Mouse (Mus musculus) monocyte, adult 5-6 weeks (primary cell): ENCODE measurements around the gene Atp6v0d1. TPM values are rescaled to one million over a fixed set of nuclear protein-coding genes. Genes with fewer than 3 reads are reported as not detected.

Source experiments
- ATAC-seq: fragments of 153-309, 156-312 bp; replicated peaks from 2 replicates; pipeline ENCODE4 v1.8.0; 2017; ENCODE audit warnings: mild to moderate bottlenecking; ENCODE audit not compliant: low TSS enrichment, insufficient number of reproducible peaks, severe bottlenecking, poor library complexity, low FRiP score
- total RNA-seq: library from RNA; stranded (forward); fragments of 200-1000, 200-491, 200-594 nt; gene quantifications from 3 replicates; pipeline ENCODE4 v1.2.3, GENCODE M21; 2017

The Atp6v0d1 gene
- total RNA-seq, 1 experiment from 2014 or later = 62.8 TPM

GRCm38 (mm10) chr8:105483212-105484029 lies 82.4 kb downstream of the Atp6v0d1 start:
- ATAC-seq = no peak

- ATAC-seq = no peak
Observed at GRCm38 (mm10) chr8:105482123-105482522, 83.7 kb downstream of the Atp6v0d1 start.

DNA sequence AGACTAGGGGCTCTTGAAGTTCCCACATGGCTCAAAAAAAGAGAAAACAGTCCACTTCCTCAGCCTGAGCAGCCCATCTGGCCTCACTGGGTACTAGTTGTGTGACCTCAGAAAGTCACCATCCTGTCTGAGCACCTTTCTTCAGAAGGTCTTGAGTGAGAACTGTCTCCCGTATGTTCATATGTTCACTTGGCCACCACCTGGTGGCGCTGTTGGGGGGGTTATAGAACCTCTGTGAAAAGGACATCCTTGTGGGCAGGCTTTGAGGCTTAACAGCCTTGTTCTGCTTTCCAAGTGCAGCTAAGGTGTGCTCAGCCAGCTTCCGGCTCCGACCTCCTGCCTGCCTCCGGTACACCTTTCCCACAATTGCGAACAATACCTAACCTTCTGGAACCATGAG lies 84.4 kb downstream of the Atp6v0d1 start:
- no peak for ATAC-seq

- no peak for ATAC-seq
Observed at GRCm38 (mm10) chr8:105481013-105481412, 84.8 kb downstream of the Atp6v0d1 start.

- no peak for ATAC-seq
Observed at GRCm38 (mm10) chr8:105477792-105478191, 88.1 kb downstream of the Atp6v0d1 start.

- ATAC-seq = peak; percentile 57; the same call in 1 of the 2 replicates
Observed at GRCm38 (mm10) chr8:105476628-105477413, 89.0 kb downstream of the Atp6v0d1 start.

GRCm38 (mm10) chr8:105476161-105476560 lies 89.7 kb downstream of the Atp6v0d1 start:
- no peak for ATAC-seq

DNA sequence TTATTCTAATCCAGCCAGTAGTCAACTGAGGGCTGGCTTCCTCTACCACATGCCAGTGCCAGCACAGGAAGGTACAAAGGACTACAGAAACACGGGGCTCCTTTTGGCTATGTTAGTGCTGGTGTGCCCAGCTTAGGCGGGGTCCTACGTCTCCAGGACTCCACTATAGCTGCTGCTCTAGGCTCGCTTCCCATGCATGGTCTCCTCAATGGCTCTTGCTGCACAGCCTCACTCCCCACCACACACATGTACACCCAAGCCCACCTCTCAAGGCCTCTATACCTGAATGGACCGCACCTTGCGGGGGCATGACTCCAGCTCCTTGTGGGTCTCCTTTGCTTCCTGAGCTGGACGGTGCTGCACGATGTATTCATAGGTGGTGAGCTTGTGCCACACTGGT lies 90.1 kb downstream of the Atp6v0d1 start:
- no peak for ATAC-seq

- ATAC-seq = no peak
Observed at GRCm38 (mm10) chr8:105475254-105475653, 90.6 kb downstream of the Atp6v0d1 start.

GRCm38 (mm10) chr8:105474680-105475079 lies 91.2 kb downstream of the Atp6v0d1 start:
- ATAC-seq = no peak

Other genes with a start within 250 kb of the Atp6v0d1 start
- gene Lrrc29, start 239.8 kb downstream of the Atp6v0d1 start, total RNA-seq = 1.3 to 2.8 TPM (median 1.7 TPM) in 3 replicates
- 36.6 to 48.0 TPM (median 42.8 TPM) in 3 replicates for gene Tmem208, start 239.7 kb downstream of the Atp6v0d1 start, total RNA-seq
- 6.5 to 14.7 TPM (median 8.4 TPM) in 3 replicates for gene Fhod1, start 218.1 kb downstream of the Atp6v0d1 start, total RNA-seq
- gene Slc9a5, start 217.2 kb downstream of the Atp6v0d1 start, total RNA-seq = 0.10 TPM in 1 of 3 replicates, not detected in the others
- 0.49 TPM in 1 of 3 replicates, not detected in the others for gene Plekhg4, start 192.8 kb downstream of the Atp6v0d1 start, total RNA-seq
- gene Kctd19, start 152.5 kb downstream of the Atp6v0d1 start, total RNA-seq = 0.32 TPM in 1 of 3 replicates, not detected in the others
- gene Lrrc36, start 152.5 kb downstream of the Atp6v0d1 start, total RNA-seq = not detected in 3 replicates
- gene Tppp3, start 94.5 kb downstream of the Atp6v0d1 start, total RNA-seq = 164 to 258 TPM (median 248 TPM) in 3 replicates
- 0.43 to 0.49 TPM (median 0.48 TPM) in 3 replicates for gene Zdhhc1, start 69.1 kb downstream of the Atp6v0d1 start, total RNA-seq
- not detected in 3 replicates for gene Hsd11b2, start 47.3 kb downstream of the Atp6v0d1 start, total RNA-seq
- 0.64 to 6.4 TPM (median 1.2 TPM) in 3 replicates for gene Ripor1, start 39.2 kb upstream of the Atp6v0d1 start, total RNA-seq
- gene Ctcf, start 70.5 kb upstream of the Atp6v0d1 start, total RNA-seq = 75.1 to 125 TPM (median 91.9 TPM) in 3 replicates
- 3.6 to 4.9 TPM in 2 of 3 replicates, not detected in the other for gene Agrp, start 71.3 kb upstream of the Atp6v0d1 start, total RNA-seq
- gene Carmil2, start 120.2 kb upstream of the Atp6v0d1 start, total RNA-seq = 1.7 to 3.9 TPM (median 2.4 TPM) in 3 replicates
- gene Acd, start 135.1 kb upstream of the Atp6v0d1 start, total RNA-seq = 8.7 to 25.2 TPM (median 9.7 TPM) in 3 replicates
- 21.3 to 28.7 TPM (median 21.4 TPM) in 3 replicates for gene Pard6a, start 135.1 kb upstream of the Atp6v0d1 start, total RNA-seq
- gene 4933405L10Rik, start 141.6 kb upstream of the Atp6v0d1 start, total RNA-seq = not detected in 3 replicates
- 0.43 to 1.6 TPM in 2 of 3 replicates, not detected in the other for gene Enkd1, start 142.2 kb upstream of the Atp6v0d1 start, total RNA-seq
- gene Gfod2, start 192.6 kb upstream of the Atp6v0d1 start, total RNA-seq = 0.21 to 2.7 TPM in 2 of 3 replicates, not detected in the other